Mouse (Mus musculus) layer of hippocampus, postnatal 36 days (tissue): ENCODE results near the gene Cops2. TPM values are rescaled to one million over a fixed set of nuclear protein-coding genes. Genes with fewer than 3 reads are reported as not detected.

Experiments
- DNase-seq, 2 experiments: peaks; one replicate each; pipeline ENCODE4 v3.0.0; 2022
- total RNA-seq, 2 experiments: library from RNA; stranded (reverse); gene quantifications; 2 replicates each; pipeline ENCODE4 v1.2.3; 2021

Gene Cops2
- total RNA-seq, 2 experiments from 2014 or later, result 102 to 115 TPM

DNA sequence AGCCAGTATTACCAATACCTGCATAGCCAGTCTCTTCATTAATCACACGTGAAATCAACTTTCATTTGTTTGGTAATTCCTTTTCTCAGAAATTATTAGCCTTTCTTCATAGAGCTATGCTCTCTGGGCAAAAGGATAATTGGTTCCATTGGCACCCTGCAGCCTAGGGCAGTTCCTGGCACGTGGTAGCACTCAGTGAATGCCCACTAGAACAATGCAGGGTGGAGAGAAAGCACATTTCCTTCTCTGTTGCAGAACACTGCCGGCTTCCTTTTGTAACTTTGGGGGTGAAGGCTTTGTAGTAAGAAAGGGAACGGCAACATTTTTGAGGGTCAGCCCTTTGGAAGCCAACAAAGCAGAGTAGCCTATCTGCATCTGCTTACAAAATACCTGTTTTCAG lies 32.7 kb downstream of the Cops2 start:
- DNase-seq, result no peak

GRCm38 (mm10) chr2:125820397-125820796 lies 38.5 kb downstream of the Cops2 start:
- no peak for DNase-seq

- no peak for DNase-seq
Observed at GRCm38 (mm10) chr2:125813972-125814595, 44.9 kb downstream of the Cops2 start.

GRCm38 (mm10) chr2:125811332-125811731 lies 47.6 kb downstream of the Cops2 start:
- DNase-seq, result no peak

- peak; percentile 58 to 61 for DNase-seq
Observed at GRCm38 (mm10) chr2:125809551-125809950, 49.4 kb downstream of the Cops2 start.

GRCm38 (mm10) chr2:125805826-125806225 lies 53.1 kb downstream of the Cops2 start:
- no peak for DNase-seq

- peak in 1 of 2 experiments; percentile 4 for DNase-seq
Observed at GRCm38 (mm10) chr2:125801947-125802346, 57.0 kb downstream of the Cops2 start.

DNA sequence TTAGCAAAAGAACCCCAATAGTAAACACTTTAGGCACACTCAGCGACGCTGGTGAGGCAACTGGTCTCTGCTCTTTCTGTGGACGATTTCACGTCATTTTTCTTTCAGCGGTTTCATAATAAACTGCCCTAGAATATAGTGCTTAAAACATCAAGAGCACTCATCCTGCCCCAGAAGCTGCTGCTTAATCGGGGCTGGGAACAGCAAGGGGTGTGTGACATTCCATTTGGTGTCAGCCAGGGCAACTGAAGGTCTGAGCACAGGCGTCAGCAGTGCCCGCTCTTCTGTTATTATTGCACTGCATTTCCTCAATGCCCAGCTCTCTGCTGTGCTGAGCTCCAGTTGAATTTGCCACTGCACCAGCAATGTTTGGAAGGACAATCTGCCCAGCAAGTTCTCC lies 57.9 kb downstream of the Cops2 start:
- DNase-seq, result no peak

- DNase-seq, result no peak
Observed at GRCm38 (mm10) chr2:125800428-125800827, 58.5 kb downstream of the Cops2 start.

DNA sequence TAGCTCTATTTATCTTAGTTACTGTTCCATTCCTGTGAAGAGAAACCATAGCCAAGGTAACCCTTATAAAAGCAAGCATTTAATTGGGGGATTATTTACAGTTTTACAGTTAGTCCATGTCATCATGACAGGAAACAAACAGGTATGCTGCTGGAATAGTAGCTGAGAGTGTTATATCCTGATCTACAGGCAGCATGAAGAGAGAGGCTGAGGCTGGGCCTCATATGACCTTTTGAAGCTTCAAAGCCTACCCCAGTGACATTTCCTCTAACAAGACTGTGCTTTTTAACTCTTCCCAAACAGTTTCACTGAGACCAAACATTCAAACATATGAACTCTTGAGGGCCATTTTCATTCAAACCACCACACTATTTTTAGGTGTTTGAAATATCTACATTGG lies 61.1 kb downstream of the Cops2 start:
- DNase-seq, result no peak

GRCm38 (mm10) chr2:125795118-125795517 lies 63.8 kb downstream of the Cops2 start:
- no peak for DNase-seq

- DNase-seq, result no peak
Observed at GRCm38 (mm10) chr2:125794166-125794565, 64.8 kb downstream of the Cops2 start.

DNA sequence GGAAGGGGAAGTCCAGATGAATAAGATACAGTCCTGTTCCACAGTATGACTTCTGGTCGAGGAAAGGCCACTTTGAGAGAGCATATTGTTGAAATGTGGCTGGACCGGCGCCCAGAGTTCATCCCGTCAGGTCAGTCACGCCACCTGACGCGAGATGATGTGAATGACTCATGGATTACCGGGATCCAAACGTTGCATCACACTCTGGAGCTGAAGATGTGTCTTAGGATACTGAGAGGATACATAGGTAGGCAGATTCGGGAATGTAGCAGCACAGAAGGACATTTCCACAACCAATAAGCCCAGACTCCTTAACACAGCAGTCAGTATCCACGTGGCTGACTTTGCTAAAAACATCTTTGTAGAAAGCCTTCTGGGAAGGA lies 66.1 kb downstream of the Cops2 start:
- no peak for DNase-seq

- DNase-seq, result no peak
Observed at GRCm38 (mm10) chr2:125792144-125792878, 66.6 kb downstream of the Cops2 start.

- no peak for DNase-seq
Observed at GRCm38 (mm10) chr2:125791485-125791885, 67.5 kb downstream of the Cops2 start.

- no peak for DNase-seq
Observed at GRCm38 (mm10) chr2:125790242-125790641, 68.7 kb downstream of the Cops2 start.

- no peak for DNase-seq
Observed at GRCm38 (mm10) chr2:125789265-125789664, 69.7 kb downstream of the Cops2 start.

DNA sequence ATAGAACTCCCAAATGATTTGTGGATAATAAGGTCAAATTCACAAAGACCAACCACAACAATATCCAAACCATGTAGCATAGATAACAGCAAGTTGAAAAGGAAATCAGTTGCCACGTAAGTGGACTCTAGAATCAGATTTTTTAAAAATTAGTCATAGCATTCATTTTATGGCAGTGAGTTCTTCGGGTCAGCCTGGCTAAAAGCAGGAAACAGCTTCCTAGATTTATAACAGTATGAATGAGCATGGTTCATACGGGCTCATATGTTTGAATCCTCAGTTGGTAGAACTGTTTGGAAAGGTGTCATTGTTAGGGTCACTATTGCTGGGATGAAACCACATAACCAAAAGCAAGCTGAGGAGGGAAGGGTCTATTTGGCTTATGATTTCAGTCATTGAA lies 70.2 kb downstream of the Cops2 start:
- DNase-seq, result no peak

DNA sequence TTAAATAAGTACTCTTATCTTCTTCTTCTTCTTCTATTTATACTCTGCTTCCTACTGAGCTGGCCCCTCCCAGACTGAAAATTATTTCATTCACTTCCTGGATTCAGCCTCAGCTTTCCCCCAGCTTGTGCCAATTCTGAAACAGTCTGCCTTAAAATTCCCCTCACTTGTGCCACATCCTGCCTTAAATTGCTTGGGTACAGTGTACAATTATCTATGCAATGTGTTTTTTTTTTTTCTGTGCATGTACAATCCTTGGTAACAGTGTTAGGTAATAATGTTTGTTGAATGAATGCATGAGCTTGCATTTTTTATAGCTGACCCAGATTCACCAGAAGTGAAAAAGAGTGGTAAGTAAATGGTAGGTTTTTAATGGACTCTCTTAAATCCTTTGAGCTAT lies 70.6 kb downstream of the Cops2 start:
- DNase-seq, result no peak

- DNase-seq, result no peak
Observed at GRCm38 (mm10) chr2:125785021-125785420, 73.9 kb downstream of the Cops2 start.

DNA sequence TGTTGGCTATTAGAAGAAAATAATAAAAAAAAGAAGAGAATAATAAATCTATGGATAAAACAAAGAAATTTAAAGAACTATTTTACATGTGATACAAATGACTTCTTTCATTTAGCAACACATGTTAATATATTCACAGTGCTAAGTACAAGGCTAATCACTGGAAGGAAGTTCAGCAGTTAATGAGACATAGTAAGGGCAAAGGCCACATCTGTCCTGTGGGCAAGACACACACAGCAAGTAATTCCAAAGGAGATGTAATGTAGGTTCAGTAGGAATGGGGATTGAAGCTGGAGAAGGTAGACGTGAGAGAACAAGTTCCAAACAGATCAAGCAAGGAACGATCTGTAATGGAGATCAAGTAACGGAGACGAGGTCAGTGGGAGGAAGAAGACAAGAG lies 74.5 kb downstream of the Cops2 start:
- no peak for DNase-seq

- no peak for DNase-seq
Observed at GRCm38 (mm10) chr2:125783868-125784267, 75.1 kb downstream of the Cops2 start.

DNA sequence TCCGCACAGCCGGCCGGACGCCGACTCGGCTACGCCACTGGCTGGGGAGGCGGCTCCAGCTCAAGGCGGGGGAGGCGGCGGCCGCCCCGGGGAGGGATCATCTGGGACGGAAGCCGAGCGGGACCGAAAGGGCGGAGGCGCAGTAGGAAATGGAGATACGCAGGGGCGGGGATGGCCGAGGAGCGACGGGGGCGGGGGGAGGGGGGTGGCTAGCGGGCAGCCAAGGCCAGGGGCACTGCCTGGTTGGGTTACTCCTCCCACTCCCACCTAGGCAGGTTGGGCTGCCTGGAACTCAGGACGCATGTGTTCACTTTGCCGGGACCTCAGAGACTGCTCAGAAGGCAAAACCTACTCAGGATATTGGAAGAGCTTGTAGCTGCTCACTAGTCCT lies 76.2 kb downstream of the Cops2 start, which contains the start of gene Secisbp2l:
TSS of gene Secisbp2l (minus strand) at position 152 of the 391 bp plus-strand sequence.
- DNase-seq, result peak; percentile 95 to 97
